Mouse (Mus musculus): ENCODE measurements at regions not wholly inside any gene's neighbourhood (a gene's known extent, or its start where the extent isn't known, plus 50 kb on each side); places are given as distances from the start of the nearest gene placed in this dataset.

- no peak for DNase-seq
These were observed 105.4 kb downstream of the Ahr start for GRCm38 (mm10) chr12:35429473-35429872.

DNA sequence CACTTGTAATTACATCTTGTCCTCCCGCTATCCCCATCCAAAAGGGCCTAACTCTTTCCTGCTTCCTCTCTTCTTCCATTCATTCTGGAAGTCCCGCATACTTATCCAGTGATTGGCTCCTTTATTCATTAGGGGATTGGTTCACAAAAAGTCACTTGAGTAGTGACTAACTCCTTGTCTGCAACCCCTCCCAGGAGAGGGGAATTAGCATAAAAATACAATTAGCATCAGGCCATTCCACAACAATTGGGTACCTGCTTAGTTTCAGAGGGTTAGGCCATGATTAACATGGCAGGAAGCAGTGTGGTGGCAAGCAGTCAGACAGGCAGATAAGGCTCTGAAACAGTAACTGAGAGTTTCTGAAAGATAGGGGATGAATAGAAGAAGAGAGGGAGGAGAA lies 115.6 kb downstream of the Ahr start:
- no peak for DNase-seq

GRCm38 (mm10) chr12:35417943-35418342 lies 116.9 kb downstream of the Ahr start:
- DNase-seq: no peak

DNA sequence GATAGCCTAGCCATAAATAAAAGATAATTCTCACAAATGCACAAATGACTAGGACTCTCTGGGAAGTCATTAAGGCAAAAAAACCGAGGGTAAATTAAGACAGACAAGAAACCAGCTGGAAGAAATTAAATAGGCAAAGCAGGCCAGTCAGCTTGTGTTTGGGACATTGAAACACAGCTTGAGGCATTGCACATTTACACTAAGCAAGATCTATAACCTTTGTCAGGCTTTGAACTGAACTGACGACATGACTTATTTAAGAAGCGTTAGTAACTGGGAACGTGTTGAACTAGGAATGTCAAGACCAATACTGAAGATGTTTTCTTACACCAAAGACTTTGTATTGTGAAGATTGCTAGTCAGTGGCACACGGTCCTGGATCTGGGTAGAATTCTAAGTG lies 118.3 kb downstream of the Ahr start:
- no peak for DNase-seq

GRCm38 (mm10) chr12:35412715-35413114 lies 122.1 kb downstream of the Ahr start:
- DNase-seq: no peak

DNA sequence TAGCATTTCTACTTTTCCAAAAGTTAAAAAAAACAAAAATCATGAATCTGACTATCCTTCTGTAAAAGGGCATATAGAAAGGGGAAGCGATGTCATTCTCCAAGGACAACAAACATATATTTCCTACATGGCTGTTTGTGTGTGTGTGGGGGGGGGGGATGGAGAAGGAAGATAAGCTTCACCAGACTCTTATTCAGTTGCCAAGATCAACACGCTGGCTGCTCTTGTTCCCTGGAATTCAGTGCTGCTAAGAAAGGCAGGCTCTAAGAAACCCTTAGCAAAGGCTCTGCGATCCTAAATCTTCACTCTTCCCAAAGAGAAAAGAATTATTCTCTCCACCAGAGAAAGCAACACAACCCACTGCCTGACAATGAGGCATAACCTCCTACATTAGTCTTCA lies 126.4 kb downstream of the Ahr start:
- DNase-seq: no peak

DNA sequence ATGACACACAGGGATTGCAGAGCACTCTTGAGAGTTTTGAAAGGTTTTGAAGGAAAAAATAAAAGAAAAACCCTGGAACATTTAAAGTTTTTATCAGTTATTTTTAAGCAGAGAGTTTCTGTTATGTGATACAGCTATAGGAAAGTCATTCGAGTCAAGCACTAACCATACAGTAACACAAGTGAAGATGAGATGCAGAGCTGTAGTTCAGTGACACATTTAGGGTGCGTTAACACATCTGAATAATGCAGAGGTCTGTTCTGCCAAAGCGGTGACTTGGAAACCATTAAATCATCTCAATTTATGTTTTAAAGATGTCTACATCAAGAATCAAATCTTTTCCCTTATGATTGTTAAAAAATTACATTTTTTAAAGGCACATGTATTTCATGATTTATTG lies 126.8 kb downstream of the Ahr start:
- no peak for DNase-seq

DNA sequence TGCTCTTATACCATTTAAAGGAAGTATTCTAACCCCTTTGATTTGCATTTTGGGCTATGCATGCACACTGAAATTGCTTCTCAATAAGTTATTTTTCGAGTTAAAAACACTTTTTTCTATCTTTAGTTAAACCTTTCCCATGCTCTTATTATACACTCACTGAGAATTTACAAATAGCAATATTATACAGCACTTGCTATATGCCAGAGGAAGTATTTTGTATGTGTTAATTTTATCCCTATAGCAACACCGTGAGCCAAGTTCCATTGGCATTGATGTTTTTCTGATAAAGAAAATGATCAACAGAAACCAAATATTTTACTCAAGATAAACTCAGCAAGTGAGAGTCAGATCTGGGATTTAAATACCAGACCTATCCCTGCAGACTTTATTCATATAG lies 133.0 kb downstream of the Ahr start:
- no peak for DNase-seq

DNA sequence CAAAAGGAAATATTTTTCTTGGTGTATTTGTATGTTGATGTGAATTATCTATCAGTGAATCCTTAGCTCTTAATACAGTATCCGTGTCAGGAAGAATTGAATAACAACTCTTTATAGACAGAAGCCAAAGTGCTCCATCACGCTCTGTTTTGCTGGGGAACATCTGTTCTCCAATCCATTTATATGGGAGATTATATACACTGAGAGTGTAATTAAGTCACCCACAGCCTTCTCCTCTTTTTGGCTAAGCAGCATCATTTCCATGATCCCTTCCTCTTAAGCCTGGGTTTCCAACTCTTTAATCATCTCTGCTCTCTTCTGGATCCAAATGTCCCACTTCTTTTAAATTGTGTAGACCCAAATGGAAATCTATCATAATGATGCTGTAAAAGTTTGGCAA lies 133.6 kb downstream of the Ahr start:
- no peak for DNase-seq

GRCm38 (mm10) chr12:35395211-35395610 lies 139.6 kb downstream of the Ahr start:
- no peak for DNase-seq

DNA sequence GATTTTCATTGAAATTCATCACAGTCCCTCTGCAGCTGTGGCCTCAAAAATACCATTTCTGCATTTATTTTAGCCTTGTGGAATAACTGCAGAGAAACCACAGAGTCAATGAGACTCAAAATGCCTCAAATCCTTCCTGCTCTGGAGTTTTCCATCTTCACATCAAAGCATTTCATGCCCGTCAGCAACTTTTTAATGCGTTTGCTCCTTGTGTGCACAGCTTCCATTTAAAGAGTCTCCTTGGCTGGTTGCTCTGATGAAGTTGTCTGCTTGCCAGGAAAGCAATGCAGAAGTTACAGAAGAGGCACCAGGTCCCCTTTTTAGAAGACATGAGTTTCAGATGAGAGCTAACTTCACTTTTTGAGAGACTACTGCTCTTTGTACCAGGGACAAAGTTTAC lies 142.7 kb downstream of the Ahr start:
- no peak for DNase-seq

DNA sequence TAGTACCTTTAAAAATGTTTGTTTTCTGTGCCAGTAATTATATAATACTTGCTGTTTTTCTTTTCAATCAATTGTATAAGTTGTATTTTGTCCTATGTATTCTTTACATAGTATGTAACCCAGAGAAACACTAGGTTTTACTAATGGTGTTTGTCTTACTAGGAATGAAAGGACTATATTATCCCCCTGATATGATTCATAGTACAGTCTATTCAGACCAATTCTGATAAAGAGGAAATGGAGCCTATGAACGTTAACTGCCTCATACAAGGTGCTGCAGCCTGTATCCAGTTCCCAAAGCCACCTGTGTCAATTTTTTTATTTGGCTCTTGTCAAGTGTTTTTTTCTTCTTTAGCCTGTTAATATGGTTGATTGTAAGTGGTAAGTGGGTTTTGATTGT lies 144.6 kb downstream of the Ahr start:
- DNase-seq: no peak

DNA sequence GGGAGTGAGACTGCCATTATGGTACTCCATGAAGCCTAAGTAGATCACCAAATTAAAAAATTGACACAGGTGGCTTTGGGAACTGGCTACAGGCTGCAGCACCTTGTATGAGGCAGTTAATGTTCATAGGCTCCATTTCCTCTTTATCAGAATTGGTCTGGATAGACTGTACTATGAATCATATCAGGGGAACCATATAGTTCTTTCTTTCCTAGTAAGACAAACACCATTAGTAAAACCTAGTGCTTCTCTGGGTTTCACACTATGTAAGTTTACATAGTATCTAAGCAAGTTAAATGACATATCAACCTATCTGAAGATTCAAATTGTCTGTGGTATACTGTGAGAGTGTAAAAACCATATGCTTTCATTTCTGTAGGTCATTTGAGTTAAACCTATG lies 145.0 kb downstream of the Ahr start:
- DNase-seq: no peak

DNA sequence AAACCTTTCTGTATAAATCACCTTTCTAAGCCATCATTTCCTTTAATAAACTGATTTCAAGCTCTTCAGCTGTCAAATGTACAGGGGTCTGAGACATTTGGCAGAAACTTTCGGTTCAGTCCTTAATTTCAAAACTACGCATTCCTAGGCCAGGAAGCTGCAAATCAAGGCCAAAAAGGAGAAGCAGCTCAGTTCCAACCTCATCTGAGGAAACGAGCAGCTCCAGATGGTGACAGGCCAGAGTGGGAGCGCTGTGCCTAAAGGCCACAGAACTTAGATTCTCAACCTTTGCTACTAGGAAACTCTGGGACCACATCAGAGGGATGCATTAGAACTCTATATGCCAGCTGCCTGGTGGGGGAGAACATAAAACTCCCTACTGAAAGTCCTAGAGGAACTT lies 150.6 kb downstream of the Ahr start:
- DNase-seq: no peak

GRCm38 (mm10) chr12:35377266-35377665 lies 157.6 kb downstream of the Ahr start:
- no peak for DNase-seq

- no peak for DNase-seq
These were observed 158.5 kb downstream of the Ahr start for GRCm38 (mm10) chr12:35376365-35376764.

- DNase-seq: no peak
These were observed 176.9 kb downstream of the Ahr start for GRCm38 (mm10) chr12:35357901-35358300.

- DNase-seq: no peak
These were observed 196.5 kb downstream of the Ahr start for GRCm38 (mm10) chr12:35338191-35338954.

- no peak for DNase-seq
These were observed 198.5 kb downstream of the Ahr start for GRCm38 (mm10) chr12:35336314-35336713.

- DNase-seq: no peak
These were observed 200.3 kb downstream of the Ahr start for GRCm38 (mm10) chr12:35334344-35335075.

DNA sequence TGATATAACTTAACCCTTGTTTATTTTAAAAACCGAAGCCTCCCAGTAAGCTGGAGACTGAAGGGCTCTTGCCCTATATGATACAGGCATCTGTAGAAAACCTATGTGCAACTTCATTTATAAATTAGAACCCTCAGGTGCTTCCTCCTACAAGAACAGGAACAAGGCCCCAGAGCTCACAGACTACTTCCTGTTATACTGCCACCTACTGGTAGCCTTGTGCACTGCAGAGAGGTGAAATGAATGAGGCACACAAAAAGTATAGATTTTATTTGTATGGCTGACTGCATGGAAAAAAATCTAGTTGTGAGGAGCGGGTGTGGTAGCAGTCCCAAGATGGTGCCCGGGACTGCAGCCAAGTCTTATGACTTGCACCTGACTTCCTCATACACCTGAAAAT lies 203.5 kb downstream of the Ahr start:
- peak; percentile 62 for DNase-seq

DNA sequence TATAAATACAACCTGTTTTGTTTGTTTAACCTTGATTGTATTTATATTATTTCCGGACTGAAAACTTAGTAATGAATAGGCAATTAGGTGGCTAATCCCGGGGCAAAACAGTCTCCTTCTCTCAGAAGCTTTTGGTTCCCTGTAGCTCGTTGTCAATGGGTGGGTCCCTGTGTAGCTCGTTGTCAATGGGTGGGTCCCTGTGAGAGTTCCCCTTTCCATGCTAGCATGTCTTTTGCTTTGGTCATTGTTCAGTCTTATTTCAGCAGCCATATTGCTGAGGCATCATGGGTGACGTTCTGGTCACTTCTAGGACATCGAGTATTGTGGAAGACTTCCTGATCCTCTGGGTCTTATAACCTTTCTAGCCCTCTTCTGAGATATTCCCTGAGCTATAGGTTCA lies 205.1 kb downstream of the Ahr start:
- no peak for DNase-seq

DNA sequence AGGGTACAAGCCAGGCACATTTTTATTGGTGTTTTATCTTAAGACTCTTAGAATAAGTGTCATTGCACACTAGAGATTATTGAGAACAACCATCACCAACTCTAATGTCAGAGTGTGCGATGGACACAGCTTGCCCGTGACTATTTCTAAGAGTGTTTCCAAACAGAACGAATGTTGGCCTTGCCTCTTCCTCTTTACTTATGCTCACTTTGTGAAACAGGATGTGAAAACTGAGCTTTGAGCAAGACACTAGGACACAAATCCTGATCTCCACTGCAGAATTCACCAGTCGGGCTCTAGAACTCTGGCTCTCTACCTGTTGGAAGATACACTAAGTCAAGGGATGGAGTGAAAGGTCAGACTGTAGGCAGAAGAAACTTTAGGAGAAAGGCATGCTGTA lies 215.3 kb downstream of the Ahr start:
- no peak for DNase-seq

DNA sequence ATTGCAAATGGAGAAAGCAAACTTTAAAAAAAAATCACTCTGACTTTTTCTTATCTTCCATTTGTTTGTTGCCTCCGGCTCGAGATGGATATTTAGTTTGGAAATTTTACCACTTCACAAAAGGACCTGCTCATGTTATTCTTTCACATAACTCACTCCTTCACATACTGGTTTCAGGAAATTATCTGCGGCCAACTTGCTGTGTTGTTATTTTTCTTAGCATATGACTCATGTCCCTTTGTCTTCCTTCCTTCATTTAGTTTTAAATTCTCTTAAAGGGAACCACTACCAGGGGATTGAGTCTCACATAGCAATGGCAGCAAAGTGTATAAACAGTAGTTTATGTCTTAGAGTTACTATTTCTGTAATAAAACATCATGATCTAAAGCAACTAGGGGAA lies 217.8 kb downstream of the Ahr start:
- DNase-seq: no peak

DNA sequence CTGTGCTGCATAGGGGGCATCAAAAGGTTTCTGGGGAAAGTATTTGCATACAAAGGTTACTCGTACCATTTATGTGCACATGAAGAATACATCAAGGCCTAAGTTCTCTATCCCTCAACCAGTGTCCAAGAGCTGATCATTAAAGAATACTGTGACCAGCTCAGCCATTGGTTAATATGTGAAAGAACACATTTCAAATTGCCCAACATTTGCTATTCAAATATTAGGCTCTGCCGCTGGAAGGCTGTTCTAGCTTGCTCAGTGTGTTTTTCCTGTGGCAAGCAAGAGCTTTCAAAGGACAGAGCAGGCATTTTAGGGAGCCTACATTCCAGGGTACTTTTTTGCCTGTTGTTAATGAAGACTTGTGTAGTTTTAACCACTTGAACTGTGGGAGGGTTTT lies 220.8 kb downstream of the Ahr start:
- no peak for DNase-seq

Measured in thymus, postnatal 14 days (tissue).